Mouse (Mus musculus) spleen, adult 2 months (tissue): ENCODE measurements at regions not wholly inside any gene's neighbourhood (a gene's known extent, or its start where the extent isn't known, plus 50 kb on each side); places are given as distances from the start of the nearest gene placed in this dataset.

Experiments used
- DNase-seq, 2 experiments: peaks; one replicate each; pipeline versions ENCODE4 v3.0.0 to v3.0.0-alpha.2; 2012 to 2021; ENCODE audit warnings: low spot score in 2 of 2, low read depth in 1 of 2
- H3K27ac ChIP-seq: fragments of 200-500 bp; 2 replicates; pipeline ENCODE4 v1.5.1; 2012; ENCODE audit warnings: low read length, inconsistent platforms; ENCODE audit not compliant: insufficient read depth
- H3K27me3 ChIP-seq: fragments of 200-500 bp; 2 replicates; pipeline ENCODE4 v1.6.1; 2012; ENCODE audit warnings: mild to moderate bottlenecking, moderate library complexity, low read length, inconsistent platforms; ENCODE audit not compliant: control insufficient read depth, insufficient read depth
- H3K36me3 ChIP-seq: fragments of 200-500 bp; 2 replicates; pipeline ENCODE4 v1.6.1; 2012; ENCODE audit warnings: mild to moderate bottlenecking, low read length, inconsistent platforms; ENCODE audit not compliant: control insufficient read depth, insufficient read depth
- H3K4me1 ChIP-seq: fragments of 200-500 bp; 2 replicates; pipeline ENCODE4 v1.6.1; 2011; ENCODE audit warnings: inconsistent platforms; ENCODE audit not compliant: control insufficient read depth, insufficient read depth, insufficient read length
- H3K4me3 ChIP-seq: fragments of 200-500 bp; 2 replicates; pipeline ENCODE4 v1.5.1; 2011; ENCODE audit warnings: mild to moderate bottlenecking, inconsistent platforms; ENCODE audit not compliant: insufficient read depth, insufficient read length; ENCODE audit errors: extremely low read depth
- CTCF ChIP-seq: fragments of 200-500 bp; IDR thresholded peaks from 2 replicates; pipeline ENCODE4 v1.5.1; 2011; ENCODE audit warnings: mild to moderate bottlenecking, inconsistent platforms; ENCODE audit not compliant: insufficient read depth, insufficient read length, insufficient replicate concordance; ENCODE audit errors: extremely low read depth
- POLR2A ChIP-seq: fragments of 200-500 bp; IDR thresholded peaks from 2 replicates; pipeline ENCODE4 v1.6.1; 2011; ENCODE audit warnings: low read depth, low read length, inconsistent platforms
- WGBS: fragments of 180-500 bp; shearing (Covaris S2); methylation state at CpG from one replicate; pipeline ENCODE4 v1.1.7; 2018; 5-methylcytosine and 5-hydroxymethylcytosine counted together

GRCm38 (mm10) chr8:11957046-11957783, 116.9 kb downstream of the Tex29 start:
- no peak overlapping the region for H3K27ac ChIP-seq
- H3K36me3 ChIP-seq, result no peaks in the 10 kb centered on the region
- 69% methylated on average over 7 of the region's 7 CpGs for WGBS
- TF ChIP-seq POLR2A, result no peak
- no peak for TF ChIP-seq CTCF
- no peaks in the 10 kb centered on the region for H3K27me3 ChIP-seq
- no peak for DNase-seq
- H3K4me3 ChIP-seq, result no peak overlapping the region
- H3K4me1 ChIP-seq, result no peaks in the 10 kb centered on the region

- 70% methylated on average over 5 of the region's 5 CpGs for WGBS
- Histone ChIP-seq H3K4me3 (no peak overlapping the region), H3K36me3 (no peaks in the 10 kb centered on the region), H3K27ac (no peak overlapping the region), H3K27me3 (no peaks in the 10 kb centered on the region), H3K4me1 (no peaks in the 10 kb centered on the region)
- TF ChIP-seq POLR2A (no peak), CTCF (no peak)
- DNase-seq, result no peak
These were observed 117.9 kb downstream of the Tex29 start for GRCm38 (mm10) chr8:11958176-11958575.

GRCm38 (mm10) chr8:11959466-11959865, 119.2 kb downstream of the Tex29 start:
- 64% methylated on average over 4 of the region's 4 CpGs for WGBS
- H3K36me3 ChIP-seq, result no peaks in the 10 kb centered on the region
- DNase-seq, result no peak
- H3K27ac ChIP-seq, result no peak overlapping the region
- H3K27me3 ChIP-seq, result no peaks in the 10 kb centered on the region
- TF ChIP-seq POLR2A, result no peak
- TF ChIP-seq CTCF, result no peak
- H3K4me1 ChIP-seq, result no peaks in the 10 kb centered on the region
- H3K4me3 ChIP-seq, result no peak overlapping the region

DNA sequence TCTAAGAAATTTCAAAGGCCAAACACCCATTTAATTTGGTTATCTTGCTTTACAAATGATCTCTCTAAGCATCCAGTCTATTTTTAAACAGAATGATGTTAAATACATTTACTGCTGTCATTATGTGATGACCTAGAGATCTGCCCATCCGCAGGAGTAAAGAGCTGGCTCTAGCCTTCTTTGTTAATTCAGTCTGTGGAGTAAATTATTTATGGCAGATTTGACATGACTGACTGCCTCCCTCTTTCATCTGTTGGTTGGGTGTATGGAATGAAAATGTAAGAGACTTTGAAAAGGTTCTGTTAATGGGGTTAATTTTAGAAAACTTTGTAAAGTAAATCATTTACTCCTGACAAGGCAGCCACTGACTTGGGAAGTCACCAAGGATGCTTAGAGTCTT, 123.3 kb downstream of the Tex29 start:
- no peak for DNase-seq
- TF ChIP-seq POLR2A, result no peak
- no peak for TF ChIP-seq CTCF
- Histone ChIP-seq H3K36me3 (no peaks in the 10 kb centered on the region), H3K27ac (no peak overlapping the region), H3K27me3 (no peaks in the 10 kb centered on the region), H3K4me3 (no peak overlapping the region), H3K4me1 (no peaks in the 10 kb centered on the region)
- 76% methylated on average over 1 of the region's 1 CpGs for WGBS

- Histone ChIP-seq H3K27me3 (no peaks in the 10 kb centered on the region), H3K4me1 (no peaks in the 10 kb centered on the region), H3K36me3 (no peaks in the 10 kb centered on the region), H3K4me3 (no peak overlapping the region), H3K27ac (no peak overlapping the region)
- TF ChIP-seq CTCF, result no peak
- TF ChIP-seq POLR2A, result no peak
- WGBS, result 88% methylated on average over 7 of the region's 7 CpGs
- DNase-seq, result no peak
These were observed 127.4 kb downstream of the Tex29 start for GRCm38 (mm10) chr8:11967670-11968069.

GRCm38 (mm10) chr8:11970515-11970914, 130.2 kb downstream of the Tex29 start:
- Histone ChIP-seq H3K27ac (no peak overlapping the region), H3K27me3 (no peaks in the 10 kb centered on the region), H3K4me3 (no peak overlapping the region), H3K4me1 (no peaks in the 10 kb centered on the region), H3K36me3 (no peaks in the 10 kb centered on the region)
- 92% methylated on average over 9 of the region's 9 CpGs for WGBS
- DNase-seq, result no peak
- TF ChIP-seq POLR2A (no peak), CTCF (no peak)

DNA sequence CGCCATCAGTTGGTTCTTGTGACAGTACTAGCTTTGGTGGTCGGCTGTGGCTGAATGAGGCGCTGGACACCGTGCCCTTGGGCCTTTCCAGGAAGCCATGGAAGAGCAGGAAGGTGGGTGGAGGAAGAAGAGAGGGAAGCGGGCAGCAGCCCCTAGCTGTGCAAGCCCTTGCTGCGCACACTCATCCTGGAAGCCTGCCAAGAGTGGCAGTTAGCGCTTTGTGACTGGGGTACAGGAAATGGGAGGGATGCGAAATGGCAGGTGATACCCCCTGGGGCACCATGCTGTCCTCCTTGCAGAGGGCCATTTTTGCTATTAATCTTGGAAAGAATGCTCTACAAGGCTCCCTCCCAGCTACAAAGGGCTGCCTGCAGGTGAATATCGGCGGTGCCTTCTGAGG, 133.2 kb downstream of the Tex29 start:
- no peaks in the 10 kb centered on the region for H3K36me3 ChIP-seq
- no peak for DNase-seq
- no peak for TF ChIP-seq CTCF
- no peak for TF ChIP-seq POLR2A
- H3K27me3 ChIP-seq, result no peaks in the 10 kb centered on the region
- 28% methylated on average over 10 of the region's 10 CpGs for WGBS
- no peak overlapping the region for H3K4me3 ChIP-seq
- no peak overlapping the region for H3K27ac ChIP-seq
- no peaks in the 10 kb centered on the region for H3K4me1 ChIP-seq
